Mouse (Mus musculus) adrenal gland, postnatal 25 days (tissue): ENCODE measurements around the gene Osbpl6. TPM values are rescaled to one million over a fixed set of nuclear protein-coding genes. Genes with fewer than 3 reads are reported as not detected.

Experiments used
- DNase-seq: peaks from one replicate; pipeline ENCODE4 v3.0.0; 2021; ENCODE audit warnings: mixed read lengths
- total RNA-seq: library from RNA; stranded (reverse); gene quantifications from 2 replicates; pipeline ENCODE4 v1.2.3, GENCODE M21; 2021

The Osbpl6 gene
- total RNA-seq, 1 experiment from 2014 or later = 23.9 TPM

- DNase-seq = no peak
Observed at GRCm38 (mm10) chr2:76421411-76421924, 15.2 kb downstream of the Osbpl6 start.

DNA sequence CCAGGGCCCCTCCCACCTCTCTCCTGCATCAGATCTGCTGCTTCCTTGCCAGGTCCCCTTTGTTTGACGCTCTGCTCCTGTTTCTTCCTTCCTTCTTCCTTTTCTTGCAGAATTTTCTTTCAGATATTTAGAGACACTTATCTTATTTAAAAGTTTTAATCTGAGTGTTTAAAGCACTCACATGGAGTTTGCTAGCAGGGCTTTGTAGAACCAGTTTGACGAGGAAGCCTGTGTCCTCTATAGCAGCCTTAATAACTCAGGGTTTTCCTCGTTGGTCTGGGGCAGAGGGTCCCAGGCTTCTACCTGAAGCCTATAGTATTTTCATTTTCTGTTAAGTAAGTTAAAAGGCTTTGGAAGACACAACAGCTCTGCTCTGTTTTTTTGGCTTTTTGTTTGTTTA, 20.5 kb downstream of the Osbpl6 start:
- no peak for DNase-seq

DNA sequence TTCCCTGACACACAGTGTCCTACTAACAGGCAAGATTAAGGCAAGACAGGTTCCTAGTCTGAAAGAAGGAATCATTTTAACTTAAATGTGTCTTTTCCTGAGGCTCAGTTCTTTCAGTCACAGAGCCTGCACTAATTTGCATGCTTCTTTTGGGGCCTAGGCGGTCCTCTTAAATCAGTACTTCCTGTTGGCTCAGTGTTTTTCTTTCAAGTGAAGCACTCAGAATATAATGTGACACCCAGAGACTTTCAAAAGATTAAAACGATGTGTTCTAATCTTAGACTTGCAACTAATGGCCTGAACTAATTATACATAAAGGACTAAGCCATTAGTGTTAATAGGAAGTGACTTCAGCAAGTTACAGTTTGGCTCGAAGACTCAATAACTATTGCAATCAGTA, 23.0 kb downstream of the Osbpl6 start:
- no peak for DNase-seq

DNA sequence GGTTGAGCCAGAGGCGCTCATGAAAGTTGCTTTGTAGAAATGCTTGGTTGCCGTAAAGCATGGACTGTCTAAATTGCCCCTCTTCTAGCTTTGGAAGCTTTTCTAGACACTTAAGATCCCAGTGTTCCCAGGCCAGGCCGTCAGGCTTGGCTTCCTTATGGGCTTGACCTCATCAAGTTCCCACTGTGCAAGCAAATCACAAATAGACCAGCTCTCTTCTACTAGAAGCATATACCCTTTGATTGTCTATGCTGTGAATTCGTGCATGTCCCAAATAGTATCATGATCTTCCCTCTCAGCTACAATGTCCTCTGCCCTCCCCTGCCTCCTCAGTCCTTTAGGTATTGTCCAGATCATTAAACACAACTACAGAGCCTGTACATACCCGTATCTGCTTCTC, 23.5 kb downstream of the Osbpl6 start:
- DNase-seq = no peak

DNA sequence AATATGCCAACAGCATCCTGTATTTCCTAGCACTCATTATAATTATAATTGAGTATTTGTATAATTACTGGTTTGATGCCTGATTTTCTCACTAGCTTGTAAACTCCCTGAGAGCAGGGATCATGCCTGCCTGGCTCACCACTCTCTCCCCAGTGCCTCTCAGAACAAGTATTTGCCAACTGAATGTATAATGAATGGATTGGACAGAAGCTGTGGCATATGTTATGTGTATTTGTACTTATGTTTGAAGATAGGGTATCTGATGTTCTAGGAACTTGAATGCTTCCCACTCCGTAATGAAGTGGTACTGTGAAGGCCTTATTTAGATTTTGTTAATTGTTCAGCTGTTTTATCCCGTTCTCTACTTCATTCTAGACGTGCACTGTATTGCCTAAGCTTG, 24.2 kb downstream of the Osbpl6 start:
- no peak for DNase-seq

GRCm38 (mm10) chr2:76434224-76434623, 27.9 kb downstream of the Osbpl6 start:
- no peak for DNase-seq

- no peak for DNase-seq
Observed at GRCm38 (mm10) chr2:76435667-76436239, 29.4 kb downstream of the Osbpl6 start.

- DNase-seq = no peak
Observed at GRCm38 (mm10) chr2:76437372-76437771, 31.1 kb downstream of the Osbpl6 start.

GRCm38 (mm10) chr2:76439540-76439939, 33.2 kb downstream of the Osbpl6 start:
- DNase-seq = no peak

- peak; percentile 3 for DNase-seq
Observed at GRCm38 (mm10) chr2:76442086-76442485, 35.8 kb downstream of the Osbpl6 start.

DNA sequence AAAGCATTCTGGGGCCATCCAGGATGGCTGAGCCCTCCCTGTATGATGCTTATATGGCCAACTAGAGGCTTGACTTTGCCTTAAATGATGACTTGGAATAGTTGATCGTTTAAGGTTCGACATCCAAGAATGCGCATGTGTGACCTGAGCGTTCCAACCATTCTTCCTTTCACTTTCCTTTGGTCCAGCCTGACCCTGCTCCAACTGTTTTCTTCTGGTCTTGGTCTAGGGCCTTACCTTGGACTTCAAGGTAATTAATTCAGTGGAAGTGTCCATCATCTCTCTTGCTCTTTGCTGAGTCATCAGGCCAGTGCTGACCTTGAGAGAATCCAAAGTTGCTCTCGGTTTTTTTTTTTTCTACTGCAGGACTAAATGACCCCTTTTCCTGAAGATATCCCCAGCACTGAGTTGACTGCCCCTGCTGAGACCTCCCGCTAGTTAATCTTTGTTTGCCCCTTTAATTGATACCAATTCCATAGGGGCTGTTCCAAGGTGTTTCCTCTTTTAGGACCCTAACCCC, 43.6 kb downstream of the Osbpl6 start:
- DNase-seq = peak; percentile 13

DNA sequence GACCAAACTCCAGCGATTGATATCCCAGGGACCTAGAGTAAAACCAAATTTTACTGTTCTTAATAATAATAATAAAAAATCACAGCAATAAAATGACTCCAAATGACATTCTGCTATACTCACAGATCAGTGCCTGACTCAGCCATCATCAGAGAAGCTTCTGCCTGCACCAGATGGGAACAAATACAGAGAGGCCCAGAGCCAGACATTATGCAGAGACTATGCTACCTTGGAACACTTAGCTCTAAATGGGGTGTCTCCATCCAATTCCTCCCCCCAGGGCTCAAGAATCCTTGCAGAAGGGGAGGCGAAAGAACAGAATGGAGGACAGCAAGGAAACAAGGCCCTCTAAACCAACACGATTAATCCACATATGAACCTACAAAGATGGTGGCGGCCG, 60.4 kb downstream of the Osbpl6 start:
- no peak for DNase-seq

DNA sequence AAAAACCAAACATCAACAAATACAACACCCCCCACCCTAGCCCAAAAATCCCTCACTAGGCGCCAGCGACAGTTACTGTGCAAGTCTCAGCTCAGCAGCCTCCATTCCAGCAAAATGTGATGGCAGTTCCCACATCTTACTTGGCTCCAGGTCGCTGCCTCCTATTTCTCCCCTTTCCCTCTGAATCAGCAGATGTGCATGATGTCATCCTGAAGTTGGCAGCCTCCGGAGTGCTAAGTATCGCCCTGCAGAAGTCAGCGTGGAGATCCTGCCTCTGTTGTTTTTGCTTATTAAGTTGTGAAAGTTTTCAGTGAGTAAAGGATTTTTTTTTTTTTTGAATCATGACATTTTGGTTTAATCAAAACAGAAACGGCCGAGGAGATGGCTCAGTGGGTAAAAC, 61.9 kb downstream of the Osbpl6 start:
- peak; percentile 30 for DNase-seq

- DNase-seq = no peak
Observed at GRCm38 (mm10) chr2:76469091-76469750, 62.9 kb downstream of the Osbpl6 start.

DNA sequence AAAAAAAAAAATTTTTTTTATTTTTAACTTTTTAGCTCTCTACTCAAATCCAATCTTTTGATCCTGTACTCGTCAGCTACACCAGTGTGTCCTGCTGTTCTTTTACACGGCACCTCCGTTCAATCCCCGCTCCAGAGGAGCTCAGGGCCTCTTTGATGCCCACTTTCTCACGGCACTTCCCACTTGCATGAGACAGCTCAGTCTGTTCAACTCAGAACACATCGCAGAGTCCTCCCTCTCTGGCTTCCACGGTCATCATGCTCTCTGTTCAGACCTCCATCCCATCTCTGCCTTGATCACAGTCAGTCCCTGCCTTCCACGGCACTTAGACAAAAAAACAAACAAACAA, 63.4 kb downstream of the Osbpl6 start:
- no peak for DNase-seq

DNA sequence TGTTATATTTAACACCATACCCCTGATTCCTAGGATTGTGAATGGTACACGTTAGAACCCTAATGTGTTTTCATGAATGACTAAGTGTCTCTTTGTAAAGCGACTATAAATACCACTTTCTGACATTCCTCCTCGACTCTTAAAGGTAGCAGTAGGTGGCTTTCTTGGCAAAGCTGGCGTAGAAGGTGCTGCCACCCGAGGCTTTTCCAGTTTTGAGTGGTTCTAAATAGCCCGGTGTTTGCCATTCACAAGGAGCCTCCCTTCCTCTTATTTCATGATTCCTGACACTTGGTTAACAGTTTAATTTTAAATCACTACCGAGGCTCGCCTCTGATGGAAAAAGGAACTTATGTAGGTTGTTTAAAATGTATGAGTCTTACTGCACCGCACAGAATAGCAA, 64.1 kb downstream of the Osbpl6 start:
- DNase-seq = no peak

GRCm38 (mm10) chr2:76475788-76476187, 69.5 kb downstream of the Osbpl6 start:
- DNase-seq = no peak

DNA sequence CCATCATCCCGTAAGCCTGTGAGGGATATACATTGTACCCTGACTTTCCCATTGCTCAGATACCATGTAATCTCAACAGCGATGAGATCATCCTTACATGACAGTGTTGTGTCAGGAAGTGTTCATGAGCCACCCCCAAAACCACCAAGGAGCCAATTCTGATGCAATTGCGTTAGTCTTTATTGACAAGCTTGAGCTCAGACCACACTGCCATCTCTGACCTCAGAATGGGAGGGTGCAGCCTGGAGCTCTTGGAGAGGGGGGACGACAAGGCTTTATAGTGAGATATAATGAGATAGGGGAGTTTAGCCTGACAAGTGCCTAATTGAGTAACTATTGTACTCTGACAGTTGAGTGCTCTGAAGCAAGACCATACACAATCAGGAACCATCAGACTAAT, 82.5 kb downstream of the Osbpl6 start:
- no peak for DNase-seq

GRCm38 (mm10) chr2:76490198-76490597, 83.9 kb downstream of the Osbpl6 start:
- no peak for DNase-seq

DNA sequence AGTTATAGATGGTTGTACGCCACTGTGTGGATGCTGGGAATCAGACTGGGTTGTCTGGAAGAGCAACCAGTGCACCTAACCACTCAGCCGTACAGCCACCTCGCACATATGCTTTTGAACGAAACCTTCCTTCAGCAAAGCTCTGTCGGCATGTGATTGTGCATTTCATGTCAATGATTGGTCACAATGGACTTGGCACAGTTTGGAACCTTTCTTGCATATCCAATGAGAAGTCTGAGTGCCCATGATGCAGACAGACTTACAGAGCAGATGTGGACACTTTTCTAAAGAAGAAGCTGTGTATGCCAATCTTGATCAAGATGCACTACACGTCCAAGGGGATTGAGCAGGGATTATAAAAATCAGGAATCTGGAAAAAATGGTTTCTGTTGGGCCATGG, 85.1 kb downstream of the Osbpl6 start:
- no peak for DNase-seq

GRCm38 (mm10) chr2:76492224-76492623, 85.9 kb downstream of the Osbpl6 start:
- DNase-seq = no peak

- DNase-seq = peak; percentile 27
Observed at GRCm38 (mm10) chr2:76496006-76496748, 89.9 kb downstream of the Osbpl6 start.

DNA sequence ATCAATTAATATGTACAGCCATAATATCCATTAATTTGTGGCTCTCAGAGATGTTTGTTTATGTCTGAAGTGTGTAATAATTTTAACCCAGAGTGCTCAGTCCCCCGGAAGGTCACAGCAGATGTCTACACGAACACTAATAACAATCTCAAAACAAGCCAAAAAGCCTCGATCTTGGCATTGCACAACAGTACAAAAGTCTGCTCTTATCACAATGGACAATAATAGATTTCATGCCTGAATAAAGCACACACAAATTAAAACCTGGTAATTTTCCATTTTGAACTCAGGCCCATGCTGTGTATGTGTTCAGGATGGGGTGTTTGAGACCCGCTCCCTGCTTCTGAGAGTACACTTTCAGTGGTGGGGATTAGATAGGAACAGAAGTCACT, 90.4 kb downstream of the Osbpl6 start:
- DNase-seq = no peak
